Mouse (Mus musculus): ENCODE results near the gene Fndc3a. TPM values are rescaled to one million over a fixed set of nuclear protein-coding genes. Genes with fewer than 3 reads are reported as not detected.

Gene Fndc3a
- polyA plus RNA-seq, 1 experiment from 2014 or later, result 17.1 TPM

DNA sequence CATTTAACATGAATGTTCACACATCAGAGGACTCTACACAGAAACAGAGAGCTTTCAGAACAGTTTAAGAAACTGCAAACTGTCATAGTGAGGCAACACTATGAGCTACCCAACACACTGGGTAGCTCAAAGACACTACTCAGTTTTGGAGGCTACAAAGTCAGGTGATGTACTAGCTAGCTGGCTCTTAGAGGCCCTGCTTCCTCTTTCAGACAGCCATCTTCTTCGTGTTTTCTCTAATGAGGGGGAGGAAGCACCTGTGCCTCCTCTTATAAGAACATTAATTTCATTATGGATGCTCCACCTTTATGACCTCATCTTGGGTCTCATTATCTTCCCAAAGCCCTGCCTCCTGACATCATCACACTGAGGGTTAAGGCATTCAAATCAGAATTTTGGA is 18.4 kb downstream of the Fndc3a start:
- ATAC-seq (replicated peaks; ENCODE audit: extremely low read depth, insufficient read depth, low FRiP score), result no peak
- no peak overlapping the region for H3K27ac ChIP-seq (ENCODE audit: low read length)
- H3K9ac ChIP-seq (ENCODE audit: low read length), result no peak overlapping the region
- no peaks in the 10 kb centered on the region for H3K27me3 ChIP-seq (ENCODE audit: control insufficient read depth, insufficient read depth, low read length)
- 73% methylated on average over 1 of the region's 1 CpGs for WGBS
- no peaks in the 10 kb centered on the region for H3K4me1 ChIP-seq (ENCODE audit: control insufficient read depth, insufficient read depth, low read length)
- H3K36me3 ChIP-seq (ENCODE audit: control insufficient read depth, insufficient read depth), result no peaks in the 10 kb centered on the region
- no peak overlapping the region for H3K4me2 ChIP-seq (ENCODE audit: low read depth, low read length)
- H3K4me3 ChIP-seq (ENCODE audit: low read length), result no peak overlapping the region
- H3K9me3 ChIP-seq (replicated peaks; ENCODE audit: control insufficient read depth, low read length), result no peaks in the 10 kb centered on the region

GRCm38 (mm10) chr14:72689525-72689924 is 20.3 kb downstream of the Fndc3a start:
- Histone ChIP-seq H3K9me3 (replicated peaks; ENCODE audit: control insufficient read depth, low read length) (no peaks in the 10 kb centered on the region), H3K9ac (ENCODE audit: low read length) (no peak overlapping the region), H3K27me3 (ENCODE audit: control insufficient read depth, insufficient read depth, low read length) (no peaks in the 10 kb centered on the region), H3K4me3 (ENCODE audit: low read length) (no peak overlapping the region), H3K27ac (ENCODE audit: low read length) (no peak overlapping the region), H3K4me2 (ENCODE audit: low read depth, low read length) (no peak overlapping the region), H3K4me1 (ENCODE audit: control insufficient read depth, insufficient read depth, low read length) (no peaks in the 10 kb centered on the region), H3K36me3 (ENCODE audit: control insufficient read depth, insufficient read depth) (no peaks in the 10 kb centered on the region)
- no peak for ATAC-seq (replicated peaks; ENCODE audit: extremely low read depth, insufficient read depth, low FRiP score)

- no peak overlapping the region for H3K9ac ChIP-seq (ENCODE audit: low read length)
- H3K4me2 ChIP-seq (ENCODE audit: low read depth, low read length), result no peak overlapping the region
- H3K4me1 ChIP-seq (ENCODE audit: control insufficient read depth, insufficient read depth, low read length), result no peaks in the 10 kb centered on the region
- no peak for ATAC-seq (replicated peaks; ENCODE audit: extremely low read depth, insufficient read depth, low FRiP score)
- no peak overlapping the region for H3K4me3 ChIP-seq (ENCODE audit: low read length)
- WGBS, result 87% methylated on average over 4 of the region's 4 CpGs
- no peak overlapping the region for H3K27ac ChIP-seq (ENCODE audit: low read length)
- H3K36me3 ChIP-seq (ENCODE audit: control insufficient read depth, insufficient read depth), result 0 out of 2 replicates have a peak, but pooled peaks cover 2% of the 10 kb centered on the region
- H3K27me3 ChIP-seq (ENCODE audit: control insufficient read depth, insufficient read depth, low read length), result no peaks in the 10 kb centered on the region
- H3K9me3 ChIP-seq (replicated peaks; ENCODE audit: control insufficient read depth, low read length), result no peaks in the 10 kb centered on the region
Measured at GRCm38 (mm10) chr14:72684857-72685370, 24.9 kb downstream of the Fndc3a start.

DNA sequence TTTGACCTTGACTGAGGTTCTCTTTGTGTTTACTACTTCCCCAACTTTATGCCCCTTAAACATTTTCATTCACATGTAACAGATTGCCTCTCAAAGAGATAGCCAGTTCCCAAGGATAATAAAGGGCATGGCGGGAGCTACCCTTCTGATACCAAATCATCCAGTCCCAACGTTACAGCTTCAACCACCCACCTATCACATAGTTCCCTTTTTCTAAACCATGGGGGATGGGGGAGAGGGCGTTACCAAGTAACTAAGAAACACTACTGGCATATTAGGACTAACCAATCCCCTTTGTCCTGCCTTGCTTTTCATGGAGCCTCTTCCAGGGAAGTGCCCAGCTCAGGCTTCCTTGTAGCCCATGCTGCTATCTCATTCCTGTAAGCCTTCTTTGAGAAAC is 32.6 kb downstream of the Fndc3a start:
- H3K9ac ChIP-seq (ENCODE audit: low read length), result no peak overlapping the region
- no peak for ATAC-seq (replicated peaks; ENCODE audit: extremely low read depth, insufficient read depth, low FRiP score)
- 66% methylated on average over 3 of the region's 3 CpGs for WGBS
- no peak overlapping the region for H3K4me2 ChIP-seq (ENCODE audit: low read depth, low read length)
- no peaks in the 10 kb centered on the region for H3K4me1 ChIP-seq (ENCODE audit: control insufficient read depth, insufficient read depth, low read length)
- no peaks in the 10 kb centered on the region for H3K27me3 ChIP-seq (ENCODE audit: control insufficient read depth, insufficient read depth, low read length)
- no peaks in the 10 kb centered on the region for H3K9me3 ChIP-seq (replicated peaks; ENCODE audit: control insufficient read depth, low read length)
- H3K27ac ChIP-seq (ENCODE audit: low read length), result no peak overlapping the region
- no peak overlapping the region for H3K4me3 ChIP-seq (ENCODE audit: low read length)
- no peaks in the 10 kb centered on the region for H3K36me3 ChIP-seq (ENCODE audit: control insufficient read depth, insufficient read depth)

- Histone ChIP-seq H3K9ac (ENCODE audit: low read length) (no peak overlapping the region), H3K27ac (ENCODE audit: low read length) (no peak overlapping the region), H3K4me1 (ENCODE audit: control insufficient read depth, insufficient read depth, low read length) (no peaks in the 10 kb centered on the region), H3K36me3 (ENCODE audit: control insufficient read depth, insufficient read depth) (no peaks in the 10 kb centered on the region), H3K4me2 (ENCODE audit: low read depth, low read length) (no peak overlapping the region), H3K27me3 (ENCODE audit: control insufficient read depth, insufficient read depth, low read length) (no peaks in the 10 kb centered on the region), H3K4me3 (ENCODE audit: low read length) (no peak overlapping the region), H3K9me3 (replicated peaks; ENCODE audit: control insufficient read depth, low read length) (peaks cover 2% of the 10 kb centered on the region; the same call in 1 of the 2 replicates)
- 90% methylated on average over 3 of the region's 3 CpGs for WGBS
- no peak for ATAC-seq (replicated peaks; ENCODE audit: extremely low read depth, insufficient read depth, low FRiP score)
Measured at GRCm38 (mm10) chr14:72671911-72672310, 37.9 kb downstream of the Fndc3a start.

GRCm38 (mm10) chr14:72670987-72671386 is 38.8 kb downstream of the Fndc3a start:
- H3K9ac ChIP-seq (ENCODE audit: low read length), result no peak overlapping the region
- 90% methylated on average over 2 of the region's 2 CpGs for WGBS
- no peaks in the 10 kb centered on the region for H3K36me3 ChIP-seq (ENCODE audit: control insufficient read depth, insufficient read depth)
- H3K4me2 ChIP-seq (ENCODE audit: low read depth, low read length), result no peak overlapping the region
- H3K4me3 ChIP-seq (ENCODE audit: low read length), result no peak overlapping the region
- peaks cover 2% of the 10 kb centered on the region; the same call in 1 of the 2 replicates for H3K9me3 ChIP-seq (replicated peaks; ENCODE audit: control insufficient read depth, low read length)
- H3K4me1 ChIP-seq (ENCODE audit: control insufficient read depth, insufficient read depth, low read length), result no peaks in the 10 kb centered on the region
- ATAC-seq (replicated peaks; ENCODE audit: extremely low read depth, insufficient read depth, low FRiP score), result no peak
- H3K27me3 ChIP-seq (ENCODE audit: control insufficient read depth, insufficient read depth, low read length), result no peaks in the 10 kb centered on the region
- no peak overlapping the region for H3K27ac ChIP-seq (ENCODE audit: low read length)

- Histone ChIP-seq H3K9me3 (replicated peaks; ENCODE audit: control insufficient read depth, low read length) (no peaks in the 10 kb centered on the region), H3K36me3 (ENCODE audit: control insufficient read depth, insufficient read depth) (peaks cover 9% of the 10 kb centered on the region; the same call in 1 of the 2 replicates), H3K4me2 (ENCODE audit: low read depth, low read length) (no peak overlapping the region), H3K4me1 (ENCODE audit: control insufficient read depth, insufficient read depth, low read length) (no peaks in the 10 kb centered on the region), H3K27me3 (ENCODE audit: control insufficient read depth, insufficient read depth, low read length) (no peaks in the 10 kb centered on the region), H3K4me3 (ENCODE audit: low read length) (no peak overlapping the region), H3K27ac (ENCODE audit: low read length) (no peak overlapping the region), H3K9ac (ENCODE audit: low read length) (no peak overlapping the region)
- no peak for ATAC-seq (replicated peaks; ENCODE audit: extremely low read depth, insufficient read depth, low FRiP score)
Measured at GRCm38 (mm10) chr14:72649268-72649667, 60.5 kb downstream of the Fndc3a start.

DNA sequence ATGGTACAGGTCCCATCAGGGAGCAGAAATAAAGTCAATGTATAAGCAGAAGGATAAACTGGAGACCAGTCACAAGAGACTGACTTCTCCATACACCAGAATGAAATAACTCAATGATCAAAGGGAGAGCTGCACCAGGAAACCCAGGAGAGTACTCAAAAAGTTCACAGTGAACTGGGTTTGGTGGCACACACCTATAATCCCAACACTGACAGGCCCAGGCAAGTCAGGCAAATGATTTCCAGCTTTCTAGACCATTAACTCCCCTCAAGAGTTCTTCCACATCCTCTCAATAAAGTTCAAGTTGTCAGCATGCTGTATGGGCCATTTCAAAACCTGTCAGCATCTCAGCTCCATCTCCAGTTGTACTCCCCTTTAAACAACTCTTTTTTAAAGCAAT is 64.3 kb downstream of the Fndc3a start:
- H3K4me1 ChIP-seq (ENCODE audit: control insufficient read depth, insufficient read depth, low read length), result no peaks in the 10 kb centered on the region
- no peaks in the 10 kb centered on the region for H3K27me3 ChIP-seq (ENCODE audit: control insufficient read depth, insufficient read depth, low read length)
- ATAC-seq (replicated peaks; ENCODE audit: extremely low read depth, insufficient read depth, low FRiP score), result no peak
- H3K4me2 ChIP-seq (ENCODE audit: low read depth, low read length), result no peak overlapping the region
- H3K27ac ChIP-seq (ENCODE audit: low read length), result no peak overlapping the region
- peaks cover 6% of the 10 kb centered on the region; the same call in 1 of the 2 replicates for H3K36me3 ChIP-seq (ENCODE audit: control insufficient read depth, insufficient read depth)
- H3K9me3 ChIP-seq (replicated peaks; ENCODE audit: control insufficient read depth, low read length), result no peaks in the 10 kb centered on the region
- H3K9ac ChIP-seq (ENCODE audit: low read length), result no peak overlapping the region
- H3K4me3 ChIP-seq (ENCODE audit: low read length), result no peak overlapping the region

- Histone ChIP-seq H3K9ac (ENCODE audit: low read length) (no peak overlapping the region), H3K36me3 (ENCODE audit: control insufficient read depth, insufficient read depth) (peaks cover 4% of the 10 kb centered on the region; the same call in 1 of the 2 replicates), H3K4me1 (ENCODE audit: control insufficient read depth, insufficient read depth, low read length) (no peaks in the 10 kb centered on the region), H3K4me2 (ENCODE audit: low read depth, low read length) (no peak overlapping the region), H3K27me3 (ENCODE audit: control insufficient read depth, insufficient read depth, low read length) (no peaks in the 10 kb centered on the region), H3K4me3 (ENCODE audit: low read length) (no peak overlapping the region), H3K27ac (ENCODE audit: low read length) (no peak overlapping the region), H3K9me3 (replicated peaks; ENCODE audit: control insufficient read depth, low read length) (no peaks in the 10 kb centered on the region)
- no peak for ATAC-seq (replicated peaks; ENCODE audit: extremely low read depth, insufficient read depth, low FRiP score)
- 100% methylated on average over 1 of the region's 1 CpGs for WGBS
Measured at GRCm38 (mm10) chr14:72644620-72645019, 65.2 kb downstream of the Fndc3a start.

Measured in heart, embryonic 16.5 days (tissue).